8 mouse cellular contexts compared by ENCODE assay signal in the genomic region with DNA sequence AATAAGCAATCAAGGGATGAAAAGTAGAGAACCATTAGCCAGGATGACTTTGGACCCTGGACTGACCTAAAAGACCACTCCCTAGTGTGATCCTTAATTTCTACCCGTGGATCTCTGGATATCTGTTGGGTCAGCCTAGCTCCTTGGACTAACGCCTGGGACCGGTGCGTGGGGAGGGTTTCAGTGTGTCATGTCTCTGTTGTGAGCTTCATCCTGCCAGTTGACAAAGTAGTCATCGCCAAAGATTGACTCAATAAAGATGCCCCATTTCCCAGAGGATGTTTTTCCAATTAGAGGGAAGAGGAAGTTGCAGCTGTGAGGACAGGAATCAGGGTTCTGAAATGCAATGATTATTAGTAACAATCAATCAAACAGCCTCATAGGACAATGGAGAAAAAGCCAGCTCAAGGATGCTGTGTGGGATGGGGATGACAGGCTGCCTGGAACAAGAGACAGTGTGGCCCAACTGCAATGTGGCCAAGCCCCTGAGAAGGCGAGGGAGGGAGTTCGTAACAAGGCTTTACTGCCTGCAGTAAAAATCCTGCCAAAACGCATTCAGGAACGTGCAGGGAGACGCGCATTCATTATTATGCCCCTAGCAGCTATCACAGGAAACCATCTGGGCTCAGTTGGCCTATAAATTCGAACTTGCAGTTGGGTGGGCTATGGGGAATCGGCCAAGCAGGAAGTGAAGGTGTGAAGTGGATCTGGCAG. TPM values are rescaled to one million over a fixed set of nuclear protein-coding genes. Genes with fewer than 3 reads are reported as not detected.
DNase-seq lines count a peak whose midpoint lies in the region; ATAC-seq lines count a peak whose summit lies in the region.
"Had no signal": no experiment of that assay in that cellular context is flagged by ENCODE, and none has a peak within 500 bp of the region (broad histone marks: within the 10 kb centered on the region; RNA-seq: fewer than 3 reads in every experiment).

No protein-coding gene starts in this region.

- no peaks in the 10 kb centered on the region for H3K36me3 ChIP-seq in midbrain, embryonic 14.5 days (ENCODE audit: control insufficient read depth, insufficient read depth, low read length)
- no peaks in the 10 kb centered on the region for H3K36me3 ChIP-seq in midbrain, embryonic 15.5 days (replicated peaks)
- H3K36me3 ChIP-seq in neural tube, embryonic 14.5 days (ENCODE audit: control insufficient read depth, insufficient read depth, low read length) = no peaks in the 10 kb centered on the region
- H3K36me3 ChIP-seq: liver, embryonic 15.5 days had no signal

- intact Hi-C loops in gastrocnemius, postnatal 36 days (cut with DNase I) = no loop called here

- peak; percentile 38 for DNase-seq in midbrain, embryonic 14.5 days
- peak; percentile 42 to 50 for DNase-seq in gastrocnemius, postnatal 36 days
- DNase-seq in kidney, adult 8-10 months = peak; percentile 22 to 28
- DNase-seq in adrenal gland, postnatal 25 days = no peak
- no peak for DNase-seq in left cerebral cortex, adult 9 months (ENCODE audit: low spot score in 2 of 2)

- no peak overlapping the region for H3K4me3 ChIP-seq in midbrain, embryonic 14.5 days (replicated peaks; ENCODE audit: low read depth, low read length)
- H3K4me3 ChIP-seq in midbrain, embryonic 15.5 days = no peak overlapping the region
- no peak overlapping the region for H3K4me3 ChIP-seq in neural tube, embryonic 14.5 days (ENCODE audit: low read depth, low read length)
- H3K4me3 ChIP-seq: liver, embryonic 15.5 days had no signal

- H3K27me3 ChIP-seq in midbrain, embryonic 14.5 days (ENCODE audit: control insufficient read depth, insufficient read depth, low read length) = no peaks in the 10 kb centered on the region
- no peaks in the 10 kb centered on the region for H3K27me3 ChIP-seq in midbrain, embryonic 15.5 days (replicated peaks)
- no peaks in the 10 kb centered on the region for H3K27me3 ChIP-seq in neural tube, embryonic 14.5 days (ENCODE audit: control insufficient read depth, insufficient read depth, low read length)
- H3K27me3 ChIP-seq: liver, embryonic 15.5 days had no signal

- H3K4me1 ChIP-seq in midbrain, embryonic 14.5 days (ENCODE audit: control insufficient read depth, insufficient read depth, low read length) = peaks cover 4% of the 10 kb centered on the region; the same call in 1 of the 2 replicates
- peaks cover 5% of the 10 kb centered on the region; the same call in 1 of the 2 replicates for H3K4me1 ChIP-seq in midbrain, embryonic 15.5 days
- H3K4me1 ChIP-seq in neural tube, embryonic 14.5 days (ENCODE audit: control insufficient read depth, insufficient read depth, low read length) = peaks cover 14% of the 10 kb centered on the region

- 51% methylated on average over 13 of the region's 13 CpGs for WGBS in midbrain, embryonic 14.5 days
- 46% methylated on average over 13 of the region's 13 CpGs for WGBS in midbrain, embryonic 15.5 days
- WGBS in neural tube, embryonic 14.5 days = 22% methylated on average over 13 of the region's 13 CpGs

- no peaks in the 10 kb centered on the region for H3K9me3 ChIP-seq in midbrain, embryonic 14.5 days (ENCODE audit: control insufficient read depth, low read length)
- H3K9me3 ChIP-seq in midbrain, embryonic 15.5 days = no peaks in the 10 kb centered on the region
- H3K9me3 ChIP-seq in neural tube, embryonic 14.5 days (ENCODE audit: control insufficient read depth, low read length) = no peaks in the 10 kb centered on the region
- H3K9me3 ChIP-seq: liver, embryonic 15.5 days had no signal

- no peak for ATAC-seq in midbrain, embryonic 14.5 days (ENCODE audit: low FRiP score, low TSS enrichment)
- ATAC-seq in midbrain, embryonic 15.5 days (replicated peaks) = no peak
- ATAC-seq in neural tube, embryonic 14.5 days (ENCODE audit: low read depth) = peak; percentile 64

- H3K27ac ChIP-seq in midbrain, embryonic 14.5 days (replicated peaks; ENCODE audit: low read depth, low read length) = no peak overlapping the region
- H3K27ac ChIP-seq in midbrain, embryonic 15.5 days = no peak overlapping the region
- H3K27ac ChIP-seq in neural tube, embryonic 14.5 days (ENCODE audit: low read depth, low read length) = peak overlapping the region; percentile 61

- H3K4me2 ChIP-seq in midbrain, embryonic 14.5 days (ENCODE audit: low read length) = no peak overlapping the region
- H3K4me2 ChIP-seq in midbrain, embryonic 15.5 days = no peak overlapping the region
- no peak overlapping the region for H3K4me2 ChIP-seq in neural tube, embryonic 14.5 days (ENCODE audit: low read depth, low read length)

- no peak overlapping the region for H3K9ac ChIP-seq in midbrain, embryonic 14.5 days (replicated peaks; ENCODE audit: low read length)
- H3K9ac ChIP-seq in midbrain, embryonic 15.5 days = no peak overlapping the region
- no peak overlapping the region for H3K9ac ChIP-seq in neural tube, embryonic 14.5 days (replicated peaks; ENCODE audit: low read depth, low read length)

RNA-seq across cellular contexts. Expression of gene Lmo2, which starts 27.3 kb away (rescaled TPM):
- 25.8 and 31.6 TPM in 2 replicates for polyA plus RNA-seq in midbrain, embryonic 14.5 days (2014; fragmentation: Nextera tagmentation; extraction: Ambion mirVana)
- polyA plus RNA-seq in midbrain, embryonic 15.5 days (2015; fragmentation: Nextera tagmentation; extraction: Ambion mirVana) = 32.0 and 33.6 TPM in 2 replicates
- total RNA-seq in gastrocnemius, postnatal 36 days (2021) = 1 to 10 TPM; 5.3 to 5.4 TPM
- 64.2 and 68.0 TPM in 2 replicates for polyA plus RNA-seq in neural tube, embryonic 14.5 days (2014; fragmentation: Nextera tagmentation; extraction: Ambion mirVana)
- 28.9 and 31.9 TPM in 2 replicates for total RNA-seq in adrenal gland, postnatal 25 days (2021)

Comparison
In these comparisons a context has a peak if more than half of its experiments do, and no peak if none do; other contexts are left out.
1. DNase-seq: peak in midbrain, embryonic 14.5 days (single experiment), gastrocnemius, postnatal 36 days (2 of 2) and kidney, adult 8-10 months (2 of 2); none in adrenal gland, postnatal 25 days (single experiment) and left cerebral cortex, adult 9 months (0 of 2).